Mouse (Mus musculus) lung, postnatal 0 days (tissue): ENCODE results near the gene B3galnt2. TPM values are rescaled to one million over a fixed set of nuclear protein-coding genes. Genes with fewer than 3 reads are reported as not detected.

Experiments
- ATAC-seq: fragments of 200-750 bp; cut with Nextera tagmentation; 2 replicates; pipeline ENCODE4 v1.8.0; 2017; ENCODE audit warnings: moderate library complexity
- DNase-seq: peaks from one replicate; pipeline ENCODE4 v3.0.0-alpha.2; 2016; ENCODE audit warnings: low spot score
- H3K27ac ChIP-seq: fragments of 300-500 bp; sonication (generic); 2 replicates; pipeline ENCODE4 v1.5.1; 2014; ENCODE audit warnings: antibody characterized with exemption, mild to moderate bottlenecking, low read length, mixed read lengths
- H3K27me3 ChIP-seq: fragments of 300-500 bp; sonication (generic); replicated peaks from 2 replicates; pipeline ENCODE4 v1.6.1; 2014; ENCODE audit warnings: low read length, mixed read lengths; ENCODE audit not compliant: insufficient read depth
- H3K36me3 ChIP-seq: fragments of 300-500 bp; sonication (generic); 2 replicates; pipeline ENCODE4 v1.6.1; 2014; ENCODE audit warnings: low read length, mixed read lengths; ENCODE audit not compliant: insufficient read depth
- H3K4me1 ChIP-seq: fragments of 300-500 bp; sonication (generic); 2 replicates; pipeline ENCODE4 v1.6.1; 2014; ENCODE audit warnings: antibody characterized with exemption, low read depth, low read length, mixed read lengths; ENCODE audit not compliant: insufficient read depth
- H3K4me2 ChIP-seq: fragments of 300-500 bp; sonication (generic); replicated peaks from 2 replicates; pipeline ENCODE4 v1.6.1; 2014; ENCODE audit warnings: low read depth, mild to moderate bottlenecking, low read length, moderate library complexity, mixed read lengths
- H3K4me3 ChIP-seq: fragments of 300-500 bp; sonication (generic); 2 replicates; pipeline ENCODE4 v1.5.1; 2014; ENCODE audit warnings: low read depth, low read length
- H3K9ac ChIP-seq: fragments of 300-500 bp; sonication (generic); replicated peaks from 2 replicates; pipeline ENCODE4 v1.6.1; 2014; ENCODE audit warnings: low read depth, mild to moderate bottlenecking
- H3K9me3 ChIP-seq: fragments of 300-500 bp; sonication (generic); 2 replicates; pipeline ENCODE4 v1.6.1; 2016; ENCODE audit warnings: low read length, mixed read lengths
- CTCF ChIP-seq: IDR thresholded peaks from 2 replicates; pipeline ENCODE4 v1.5.1; 2016; ENCODE audit warnings: antibody characterized with exemption, mild to moderate bottlenecking
- EP300 ChIP-seq: IDR thresholded peaks from 2 replicates; pipeline ENCODE4 v1.6.1; 2016; ENCODE audit warnings: antibody characterized with exemption, mild to moderate bottlenecking, control low read depth
- WGBS: fragments of 180-500 bp; shearing (Covaris S2); extraction: QIAGEN DNeasy Blood & Tissue Kit; methylation state at CpG from one replicate; pipeline ENCODE4 v1.1.7; 2014; 5-methylcytosine and 5-hydroxymethylcytosine counted together
- polyA plus RNA-seq: library from polyadenylated mRNA; unstranded; fragments of >200 nt; fragmentation: Nextera tagmentation; extraction: Ambion mirVana; gene quantifications from 2 replicates; pipeline ENCODE4 v1.2.1, GENCODE M21; 2015

B3galnt2 gene
- polyA plus RNA-seq, 1 experiment from 2014 or later, result 19.4 TPM

DNA sequence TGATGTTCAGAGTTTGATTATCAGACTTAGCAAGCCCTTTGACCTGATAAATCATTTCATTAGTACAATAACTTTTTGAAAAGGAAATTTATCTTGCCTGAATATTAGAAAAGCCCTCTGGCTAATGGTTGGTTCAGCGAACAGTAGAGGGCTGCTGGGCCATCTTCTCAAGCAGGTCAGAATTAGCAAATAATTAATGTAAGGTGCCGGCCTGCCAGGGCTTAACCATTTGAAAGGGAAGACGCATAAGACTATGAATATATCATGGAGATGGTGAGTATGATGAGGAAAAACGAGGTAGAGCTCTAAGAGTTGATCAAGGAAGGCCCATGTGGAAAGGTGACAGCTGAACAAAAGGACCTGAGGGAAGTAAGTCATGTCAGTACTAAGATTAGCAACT lies 2.4 kb downstream of the B3galnt2 start:
- no peak overlapping the region for H3K4me2 ChIP-seq
- WGBS, result 74% methylated on average over 4 of the region's 4 CpGs

DNA sequence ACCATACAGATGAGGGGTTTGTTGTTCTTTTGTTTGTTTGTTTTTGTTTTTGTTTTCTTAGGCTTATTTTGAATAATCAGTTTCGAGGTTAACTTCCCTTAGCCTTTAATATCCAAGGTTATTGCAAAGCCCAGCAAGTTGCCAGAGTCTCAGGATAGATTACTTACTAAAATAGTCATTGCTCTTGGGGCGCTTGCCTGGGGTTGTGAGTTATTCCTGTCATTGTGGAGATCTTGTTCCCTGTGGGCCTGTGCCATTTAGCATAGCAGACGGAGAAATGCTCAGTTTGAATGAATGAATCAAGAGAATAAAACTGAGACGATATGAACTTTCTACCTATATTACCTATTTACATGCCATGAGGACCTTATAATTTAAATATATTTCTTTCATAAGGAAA lies 5.9 kb downstream of the B3galnt2 start:
- no peak overlapping the region for H3K4me3 ChIP-seq
- TF ChIP-seq CTCF, result no peak
- TF ChIP-seq EP300, result no peak
- H3K9ac ChIP-seq, result no peak overlapping the region
- no peaks in the 10 kb centered on the region for H3K36me3 ChIP-seq
- H3K27ac ChIP-seq, result no peak overlapping the region
- DNase-seq (no peak), ATAC-seq (no peak)
- H3K4me2 ChIP-seq, result no peak overlapping the region
- no peaks in the 10 kb centered on the region for H3K27me3 ChIP-seq
- H3K9me3 ChIP-seq, result no peaks in the 10 kb centered on the region
- H3K4me1 ChIP-seq, result peaks cover 11% of the 10 kb centered on the region; the same call in 1 of the 2 replicates
- 89% methylated on average over 4 of the region's 4 CpGs for WGBS

More for the DNA sequence above, 2.4 kb downstream of the B3galnt2 start:
- no peak for ATAC-seq
- no peak for TF ChIP-seq CTCF
- TF ChIP-seq EP300, result no peak
- Histone ChIP-seq H3K9ac (no peak overlapping the region), H3K9me3 (no peaks in the 10 kb centered on the region), H3K4me3 (no peak overlapping the region), H3K4me1 (peaks cover 11% of the 10 kb centered on the region; the same call in 1 of the 2 replicates), H3K27ac (no peak overlapping the region), H3K36me3 (no peaks in the 10 kb centered on the region), H3K27me3 (no peaks in the 10 kb centered on the region)
- no peak for DNase-seq

GRCm38 (mm10) chr13:13961046-13961445 lies 6.8 kb downstream of the B3galnt2 start:
- no peak for TF ChIP-seq CTCF
- no peak for TF ChIP-seq EP300
- Histone ChIP-seq H3K36me3 (no peaks in the 10 kb centered on the region), H3K9me3 (no peaks in the 10 kb centered on the region), H3K4me2 (no peak overlapping the region), H3K4me3 (no peak overlapping the region), H3K9ac (no peak overlapping the region), H3K27ac (no peak overlapping the region), H3K27me3 (no peaks in the 10 kb centered on the region), H3K4me1 (peaks cover 6% of the 10 kb centered on the region; the same call in 1 of the 2 replicates)
- DNase-seq (no peak), ATAC-seq (no peak)
- 65% methylated on average over 4 of the region's 4 CpGs for WGBS

DNA sequence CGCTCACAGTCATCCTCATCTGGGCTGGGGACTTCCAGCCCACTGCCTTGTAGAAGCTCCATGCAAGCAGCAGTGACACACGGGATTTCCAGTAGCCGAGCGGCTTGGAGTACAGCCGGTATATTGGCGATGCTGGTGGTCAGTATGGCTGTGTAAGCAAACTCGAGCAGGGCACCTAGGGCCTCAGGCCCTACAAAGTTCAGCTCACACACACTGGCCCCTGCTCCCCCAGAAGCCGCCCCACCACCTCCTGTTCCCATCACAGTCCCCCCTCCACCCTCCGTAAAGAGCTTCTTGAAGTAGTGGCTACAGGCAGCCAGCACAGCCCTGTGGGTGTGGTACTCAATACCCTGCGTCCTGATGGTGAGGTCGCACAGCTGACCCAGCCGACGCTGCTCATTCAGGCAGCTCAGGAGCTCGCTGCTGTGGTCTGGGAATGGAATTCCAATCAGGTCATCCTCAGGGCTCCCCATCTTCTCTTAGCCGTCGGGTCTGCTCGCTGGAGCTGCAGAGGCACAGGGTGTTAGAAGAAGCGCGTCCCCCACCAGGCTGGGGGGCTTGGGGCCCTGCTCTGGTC lies 11.2 kb downstream of the B3galnt2 start:
- Histone ChIP-seq H3K4me1 (no peaks in the 10 kb centered on the region), H3K27ac (no peak overlapping the region), H3K27me3 (no peaks in the 10 kb centered on the region), H3K9me3 (no peaks in the 10 kb centered on the region), H3K4me3 (no peak overlapping the region), H3K36me3 (peaks cover 9% of the 10 kb centered on the region), H3K9ac (no peak overlapping the region), H3K4me2 (no peak overlapping the region)
- WGBS, result 65% methylated on average over 19 of the region's 19 CpGs
- TF ChIP-seq CTCF, result no peak
- no peak for TF ChIP-seq EP300
- no peak for ATAC-seq
- DNase-seq, result no peak

DNA sequence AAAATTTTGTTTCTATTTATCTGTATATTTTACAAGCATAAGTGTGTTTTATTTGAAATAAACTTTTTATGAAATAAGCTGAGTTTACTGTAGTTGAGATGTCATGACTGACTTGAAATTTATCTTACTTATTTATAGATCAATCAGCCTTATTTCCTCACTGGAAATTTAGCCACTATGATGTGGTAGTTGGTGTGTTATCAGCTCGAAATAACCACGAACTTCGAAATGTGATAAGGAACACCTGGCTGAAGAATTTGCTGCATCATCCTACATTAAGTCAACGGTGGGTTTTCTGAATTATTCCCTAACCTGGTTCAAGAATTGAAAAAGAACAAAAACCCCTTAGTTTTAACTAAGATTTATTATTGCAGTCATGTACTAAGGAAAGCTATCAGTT lies 11.9 kb downstream of the B3galnt2 start:
- no peak for TF ChIP-seq EP300
- no peak for TF ChIP-seq CTCF
- Histone ChIP-seq H3K27ac (no peak overlapping the region), H3K4me1 (no peaks in the 10 kb centered on the region), H3K9ac (no peak overlapping the region), H3K4me3 (no peak overlapping the region), H3K27me3 (no peaks in the 10 kb centered on the region), H3K36me3 (peaks cover 9% of the 10 kb centered on the region), H3K4me2 (no peak overlapping the region), H3K9me3 (no peaks in the 10 kb centered on the region)
- ATAC-seq (no peak), DNase-seq (no peak)
- WGBS, result 60% methylated on average over 4 of the region's 4 CpGs

DNA sequence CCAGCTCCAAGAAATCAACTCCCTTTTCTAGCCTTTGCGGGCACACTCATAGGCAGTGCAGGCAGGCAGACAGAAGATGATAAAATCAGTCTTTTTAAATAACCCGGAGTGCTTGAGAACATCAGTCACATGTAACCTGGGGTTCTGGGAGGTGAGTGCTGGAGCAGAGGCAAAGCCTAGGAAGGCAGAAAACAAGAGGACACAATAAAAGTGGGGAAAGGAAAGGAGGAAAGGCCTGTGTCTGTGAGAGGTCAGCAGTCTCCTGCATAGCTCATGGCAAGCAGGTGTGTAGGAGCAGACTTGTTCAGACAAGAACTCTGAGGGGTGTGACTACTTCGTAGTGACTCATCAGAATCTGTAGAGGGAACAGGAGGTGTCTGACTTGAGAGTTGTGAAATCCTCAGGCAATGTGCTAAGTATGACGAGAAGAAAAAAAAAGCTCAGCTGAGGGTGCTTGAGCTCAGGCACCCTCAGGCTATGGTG lies 14.4 kb downstream of the B3galnt2 start:
- Histone ChIP-seq H3K9ac (no peak overlapping the region), H3K36me3 (peaks cover 9% of the 10 kb centered on the region), H3K27me3 (no peaks in the 10 kb centered on the region), H3K27ac (peak overlapping the region; percentile 58), H3K4me1 (no peaks in the 10 kb centered on the region), H3K9me3 (no peaks in the 10 kb centered on the region), H3K4me3 (no peak overlapping the region), H3K4me2 (no peak overlapping the region)
- DNase-seq (peak; percentile 96), ATAC-seq (peak; percentile 99)
- TF ChIP-seq CTCF (no peak), EP300 (peak; percentile 98)
- 65% methylated on average over 4 of the region's 4 CpGs for WGBS
